Mouse (Mus musculus): Measurements from ENCODE around the gene Glt8d1.
A peak's percentile ranks its signal among the peaks of the same experiment; 100 is the strongest.

The Glt8d1 gene

GRCm38 (mm10) chr14:31001307-31002205, at the start of gene Glt8d1, which contains the start of gene Spcs1:
Gene Glt8d1, plus strand, starts transcription at chr14:31001400.
Gene Spcs1, minus strand, starts transcription at chr14:31001672.
- peak; percentile 91 to 93 for DNase-seq

GRCm38 (mm10) chr14:30958517-30958916, 42.7 kb upstream of the Glt8d1 start:
- no peak for DNase-seq

- DNase-seq: no peak
Observed at GRCm38 (mm10) chr14:30959031-30959430, 42.2 kb upstream of the Glt8d1 start.

- DNase-seq: no peak
Observed at GRCm38 (mm10) chr14:30960366-30960765, 40.8 kb upstream of the Glt8d1 start.

GRCm38 (mm10) chr14:30974204-30974603, 27.0 kb upstream of the Glt8d1 start:
- DNase-seq: peak; percentile 11 to 18

GRCm38 (mm10) chr14:30976222-30976621, 25.0 kb upstream of the Glt8d1 start:
- DNase-seq: no peak

- DNase-seq: no peak
Observed at GRCm38 (mm10) chr14:30996417-30996816, 4.8 kb upstream of the Glt8d1 start.

GRCm38 (mm10) chr14:31000356-31000755, 844 bp upstream of the Glt8d1 start:
- DNase-seq: no peak

GRCm38 (mm10) chr14:31000816-31001306, 339 bp upstream of the Glt8d1 start:
- no peak for DNase-seq

GRCm38 (mm10) chr14:31004527-31004926, 3.3 kb downstream of the Glt8d1 start:
- DNase-seq: no peak

GRCm38 (mm10) chr14:31006779-31007178, 5.6 kb downstream of the Glt8d1 start:
- no peak for DNase-seq

- DNase-seq: no peak
Observed at GRCm38 (mm10) chr14:31011588-31011987, 10.4 kb downstream of the Glt8d1 start.

GRCm38 (mm10) chr14:31013928-31014327, 12.7 kb downstream of the Glt8d1 start:
- no peak for DNase-seq

- no peak for DNase-seq
Observed at GRCm38 (mm10) chr14:31016063-31016462, 14.9 kb downstream of the Glt8d1 start.

- no peak for DNase-seq
Observed at GRCm38 (mm10) chr14:31017854-31018253, 16.7 kb downstream of the Glt8d1 start.

- peak; percentile 98 for DNase-seq
Observed at GRCm38 (mm10) chr14:31018860-31019291, 17.7 kb downstream of the Glt8d1 start, which contains the start of the genes Pbrm1 and Gnl3. Gene Pbrm1, plus strand, starts transcription at chr14:31019138. Gene Gnl3, minus strand, starts transcription at chr14:31019152.

GRCm38 (mm10) chr14:31019331-31020205, 18.4 kb downstream of the Glt8d1 start:
- peak in 1 of 2 experiments; percentile 90 for DNase-seq

GRCm38 (mm10) chr14:31022579-31022978, 21.4 kb downstream of the Glt8d1 start:
- DNase-seq: no peak

- no peak for DNase-seq
Observed at GRCm38 (mm10) chr14:31025785-31026184, 24.6 kb downstream of the Glt8d1 start.

GRCm38 (mm10) chr14:31045296-31045695, 44.1 kb downstream of the Glt8d1 start:
- DNase-seq: no peak

GRCm38 (mm10) chr14:31045817-31046216, 44.6 kb downstream of the Glt8d1 start:
- DNase-seq: no peak

All from cerebellum, postnatal 25 days (tissue).